Mouse (Mus musculus): ENCODE data around the gene Tmem56. TPM values are rescaled to one million over a fixed set of nuclear protein-coding genes. Genes with fewer than 3 reads are reported as not detected.

Tmem56 gene
- total RNA-seq (2015) (5.7 and 8.2 TPM in 2 replicates), total RNA-seq (2017) (4.6 and 5.0 TPM in 2 replicates)

- ATAC-seq (replicated peaks; ENCODE audit: poor library complexity): no peak
Observed at GRCm38 (mm10) chr3:121282998-121283397, at the start of gene Tmem56. Tmem56 (minus strand) TSS chr3:121283098.

- ATAC-seq (replicated peaks; ENCODE audit: poor library complexity): peak; percentile 75
Observed at GRCm38 (mm10) chr3:121330244-121330646, 47.3 kb upstream of the Tmem56 start.

GRCm38 (mm10) chr3:121329647-121330046 is 46.7 kb upstream of the Tmem56 start:
- ATAC-seq (replicated peaks; ENCODE audit: poor library complexity): peak; percentile 23; the same call in 1 of the 2 replicates

GRCm38 (mm10) chr3:121327406-121327805 is 44.5 kb upstream of the Tmem56 start:
- ATAC-seq (replicated peaks; ENCODE audit: poor library complexity): no peak

GRCm38 (mm10) chr3:121323371-121323770 is 40.5 kb upstream of the Tmem56 start:
- no peak for ATAC-seq (replicated peaks; ENCODE audit: poor library complexity)

GRCm38 (mm10) chr3:121320896-121321295 is 38.0 kb upstream of the Tmem56 start:
- ATAC-seq (replicated peaks; ENCODE audit: poor library complexity): no peak

- ATAC-seq (replicated peaks; ENCODE audit: poor library complexity): no peak
Observed at GRCm38 (mm10) chr3:121319906-121320305, 37.0 kb upstream of the Tmem56 start.

- ATAC-seq (replicated peaks; ENCODE audit: poor library complexity): no peak
Observed at GRCm38 (mm10) chr3:121315498-121315897, 32.6 kb upstream of the Tmem56 start.

- no peak for ATAC-seq (replicated peaks; ENCODE audit: poor library complexity)
Observed at GRCm38 (mm10) chr3:121314149-121314548, 31.3 kb upstream of the Tmem56 start.

- no peak for ATAC-seq (replicated peaks; ENCODE audit: poor library complexity)
Observed at GRCm38 (mm10) chr3:121312979-121313378, 30.1 kb upstream of the Tmem56 start.

- ATAC-seq (replicated peaks; ENCODE audit: poor library complexity): no peak
Observed at GRCm38 (mm10) chr3:121312426-121312825, 29.5 kb upstream of the Tmem56 start.

- ATAC-seq (replicated peaks; ENCODE audit: poor library complexity): no peak
Observed at GRCm38 (mm10) chr3:121309896-121310714, 27.2 kb upstream of the Tmem56 start.

- ATAC-seq (replicated peaks; ENCODE audit: poor library complexity): peak; percentile 61
Observed at GRCm38 (mm10) chr3:121309429-121309828, 26.5 kb upstream of the Tmem56 start.

GRCm38 (mm10) chr3:121308935-121309334 is 26.0 kb upstream of the Tmem56 start:
- ATAC-seq (replicated peaks; ENCODE audit: poor library complexity): no peak

GRCm38 (mm10) chr3:121307532-121308234 is 24.8 kb upstream of the Tmem56 start:
- ATAC-seq (replicated peaks; ENCODE audit: poor library complexity): peak; percentile 92

GRCm38 (mm10) chr3:121306641-121307040 is 23.7 kb upstream of the Tmem56 start:
- peak; percentile 57 for ATAC-seq (replicated peaks; ENCODE audit: poor library complexity)

GRCm38 (mm10) chr3:121294200-121294599 is 11.3 kb upstream of the Tmem56 start:
- no peak for ATAC-seq (replicated peaks; ENCODE audit: poor library complexity)

- peak; percentile 91 for ATAC-seq (replicated peaks; ENCODE audit: poor library complexity)
Observed at GRCm38 (mm10) chr3:121291560-121292258, 8.8 kb upstream of the Tmem56 start, which contains the start of gene Alg14. Alg14 (plus strand) TSS chr3:121291773.

GRCm38 (mm10) chr3:121291225-121291559 is 8.3 kb upstream of the Tmem56 start:
- no peak; the same call in 1 of the 2 replicates for ATAC-seq (replicated peaks; ENCODE audit: poor library complexity)

GRCm38 (mm10) chr3:121290681-121291080 is 7.8 kb upstream of the Tmem56 start:
- ATAC-seq (replicated peaks; ENCODE audit: poor library complexity): no peak

- ATAC-seq (replicated peaks; ENCODE audit: poor library complexity): no peak
Observed at GRCm38 (mm10) chr3:121287151-121287550, 4.3 kb upstream of the Tmem56 start.

Measured in megakaryocyte progenitor cell, adult 5-6 weeks (primary cell).